Mouse (Mus musculus) C2C12 (cell line): ENCODE measurements around the gene Plk4.

Experiments used
- CEBPB ChIP-seq: IDR thresholded peaks from one replicate; pipeline ENCODE4 v1.6.1; 2011; ENCODE audit warnings: low read depth, mild to moderate bottlenecking, control low read depth, moderate library complexity
- CTCF ChIP-seq: IDR thresholded peaks from one replicate; pipeline ENCODE4 v1.5.1; 2011; ENCODE audit not compliant: control insufficient read depth, insufficient read depth, insufficient read length
- MAX ChIP-seq: IDR thresholded peaks from one replicate; pipeline ENCODE4 v1.6.1; 2011; ENCODE audit warnings: mild to moderate bottlenecking, control low read depth
- MYOD1 ChIP-seq: IDR thresholded peaks from one replicate; pipeline ENCODE4 v1.6.1; 2011; ENCODE audit warnings: low read depth; ENCODE audit not compliant: control insufficient read depth, insufficient read length
- MYOG ChIP-seq: IDR thresholded peaks from one replicate; pipeline ENCODE4 v1.6.1; 2011; ENCODE audit not compliant: control insufficient read depth, insufficient read length; ENCODE audit errors: extremely low read depth
- USF1 ChIP-seq: IDR thresholded peaks from one replicate; pipeline ENCODE4 v1.6.1; 2011; ENCODE audit warnings: low read depth, mild to moderate bottlenecking, control low read depth, moderate library complexity

DNA sequence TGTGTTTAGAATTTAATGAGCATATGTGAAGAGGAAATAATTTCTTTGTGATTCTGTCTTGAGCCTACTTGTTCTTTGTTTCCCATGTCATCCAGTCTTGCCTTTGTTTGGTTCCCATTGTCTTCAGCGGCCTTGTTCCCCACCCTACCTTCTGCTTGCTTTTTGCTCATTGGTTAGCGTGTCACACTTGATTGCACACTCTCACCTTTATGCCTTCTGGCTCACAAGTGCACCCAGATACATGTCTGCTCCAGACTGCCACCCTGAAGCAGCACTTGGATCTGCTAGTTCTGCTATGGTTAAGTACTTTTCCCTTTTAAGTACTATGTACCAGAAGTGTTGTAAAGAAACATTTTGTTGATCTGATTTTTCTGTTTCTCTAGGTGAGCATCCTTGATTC lies 10.1 kb downstream of the Plk4 start:
- TF ChIP-seq CTCF, result no peak
- no peak for TF ChIP-seq USF1
- TF ChIP-seq MYOG, result no peak
- TF ChIP-seq CEBPB, result no peak
- no peak for TF ChIP-seq MYOD1
- TF ChIP-seq MAX, result no peak
